Mouse (Mus musculus): Measurements from ENCODE around the gene Kif2c. TPM values are rescaled to one million over a fixed set of nuclear protein-coding genes. Genes with fewer than 3 reads are reported as not detected.
"Not testable (repeated sequence)": the region's sequence is repeated elsewhere in the genome, so short reads cannot be mapped to it uniquely, and the experiment has no call there.

Gene Kif2c
- polyA plus RNA-seq, 1 experiment from 2014 or later: 6.4 TPM

DNA sequence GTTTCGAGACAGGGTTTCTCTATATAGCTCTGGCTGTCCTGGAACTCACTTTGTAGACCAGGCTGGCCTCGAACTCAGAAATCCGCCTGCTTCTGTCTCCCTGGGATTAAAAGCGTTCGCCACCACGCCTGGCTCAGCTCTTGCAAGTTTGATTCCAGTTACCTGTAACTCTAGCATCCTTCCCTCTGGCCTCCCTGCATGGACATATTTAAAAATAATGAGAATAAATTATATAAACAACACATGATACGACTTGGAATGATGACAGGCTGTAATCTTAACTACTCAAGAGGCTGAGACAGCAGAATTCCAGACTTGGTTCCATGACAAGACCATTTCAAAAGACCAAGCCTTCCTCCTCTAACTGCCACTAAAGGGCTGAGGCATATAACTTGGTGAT lies 8.2 kb upstream of the Kif2c start:
- ATAC-seq: no peak
- Histone ChIP-seq H3K36me3 (ENCODE audit: control insufficient read depth, insufficient read depth, low read length) (no peaks in the 10 kb centered on the region), H3K9ac (ENCODE audit: low read depth, low read length) (peak overlapping the region; percentile 50; the same call in 1 of the 2 replicates)

DNA sequence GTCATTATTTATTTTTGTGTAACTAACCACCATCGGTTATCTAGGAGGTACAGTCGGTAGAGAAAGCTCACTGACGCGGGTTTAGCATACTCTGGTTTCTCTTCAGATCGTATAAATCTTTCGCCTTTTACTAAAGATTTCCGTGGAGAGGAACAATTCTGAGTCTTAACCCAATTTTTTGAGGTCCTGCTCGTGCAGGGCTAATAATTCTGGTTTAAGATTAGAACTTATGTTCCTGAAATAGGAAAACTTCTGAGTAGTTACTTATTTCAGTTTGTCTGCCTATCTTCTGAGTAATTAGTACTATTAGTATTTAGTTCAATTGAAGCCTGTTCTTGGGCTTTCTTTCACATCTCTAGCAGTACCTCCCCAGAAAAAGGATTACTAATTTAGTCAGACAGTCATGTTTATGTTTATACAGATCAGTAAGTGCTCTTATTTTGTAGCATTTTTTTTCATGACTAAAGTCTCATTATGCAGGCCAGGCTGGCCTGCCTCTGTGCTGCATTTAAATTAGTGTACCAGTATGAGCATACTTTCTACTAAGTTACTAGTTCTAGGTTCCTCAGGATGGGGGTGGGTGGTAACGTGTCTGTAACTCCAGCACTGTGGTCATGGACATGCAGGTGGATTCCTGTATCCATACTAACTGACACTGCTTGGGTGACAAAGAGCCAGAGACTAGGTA lies 7.6 kb upstream of the Kif2c start:
- ATAC-seq: peak; percentile 87
- H3K27ac ChIP-seq (ENCODE audit: low read length): peak overlapping the region; percentile 78
- 1% methylated on average over 9 of the region's 9 CpGs for WGBS
- peaks cover 6% of the 10 kb centered on the region; the same call in 1 of the 2 replicates for H3K4me1 ChIP-seq (ENCODE audit: control insufficient read depth, insufficient read depth, low read length)
- H3K9ac ChIP-seq (ENCODE audit: low read depth, low read length): peak overlapping the region; percentile 59
- H3K4me3 ChIP-seq (ENCODE audit: low read depth, low read length): peak overlapping the region; percentile 20
- peak overlapping the region; percentile 45 for H3K4me2 ChIP-seq (ENCODE audit: low read length)
- no peaks in the 10 kb centered on the region for H3K36me3 ChIP-seq (ENCODE audit: control insufficient read depth, insufficient read depth, low read length)
- H3K27me3 ChIP-seq (ENCODE audit: control insufficient read depth, insufficient read depth, low read depth, low read length): no peaks in the 10 kb centered on the region
- no peaks in the 10 kb centered on the region for H3K9me3 ChIP-seq (replicated peaks; ENCODE audit: control insufficient read depth, low read length, poor library complexity, severe bottlenecking)

More for the DNA sequence above, 8.2 kb upstream of the Kif2c start:
- WGBS: 71% methylated on average over 7 of the region's 7 CpGs
- Histone ChIP-seq H3K4me3 (ENCODE audit: low read depth, low read length) (no peak overlapping the region), H3K27ac (ENCODE audit: low read length) (no peak overlapping the region), H3K4me1 (ENCODE audit: control insufficient read depth, insufficient read depth, low read length) (peaks cover 6% of the 10 kb centered on the region; the same call in 1 of the 2 replicates), H3K4me2 (ENCODE audit: low read length) (no peak overlapping the region), H3K27me3 (ENCODE audit: control insufficient read depth, insufficient read depth, low read depth, low read length) (no peaks in the 10 kb centered on the region), H3K9me3 (replicated peaks; ENCODE audit: control insufficient read depth, low read length, poor library complexity, severe bottlenecking) (no peaks in the 10 kb centered on the region)

GRCm38 (mm10) chr4:117189382-117189855 lies 7.0 kb upstream of the Kif2c start:
- peak; percentile 65 for ATAC-seq
- peak overlapping the region; percentile 78 for H3K27ac ChIP-seq (ENCODE audit: low read length)
- H3K9me3 ChIP-seq (replicated peaks; ENCODE audit: control insufficient read depth, low read length, poor library complexity, severe bottlenecking): no peaks in the 10 kb centered on the region
- under 1% methylated on average over 16 of the region's 16 CpGs for WGBS
- peak overlapping the region; percentile 20 for H3K4me3 ChIP-seq (ENCODE audit: low read depth, low read length)
- no peaks in the 10 kb centered on the region for H3K36me3 ChIP-seq (ENCODE audit: control insufficient read depth, insufficient read depth, low read length)
- H3K27me3 ChIP-seq (ENCODE audit: control insufficient read depth, insufficient read depth, low read depth, low read length): no peaks in the 10 kb centered on the region
- H3K4me1 ChIP-seq (ENCODE audit: control insufficient read depth, insufficient read depth, low read length): peaks cover 6% of the 10 kb centered on the region; the same call in 1 of the 2 replicates
- H3K4me2 ChIP-seq (ENCODE audit: low read length): peak overlapping the region; percentile 45
- H3K9ac ChIP-seq (ENCODE audit: low read depth, low read length): peak overlapping the region; percentile 59

DNA sequence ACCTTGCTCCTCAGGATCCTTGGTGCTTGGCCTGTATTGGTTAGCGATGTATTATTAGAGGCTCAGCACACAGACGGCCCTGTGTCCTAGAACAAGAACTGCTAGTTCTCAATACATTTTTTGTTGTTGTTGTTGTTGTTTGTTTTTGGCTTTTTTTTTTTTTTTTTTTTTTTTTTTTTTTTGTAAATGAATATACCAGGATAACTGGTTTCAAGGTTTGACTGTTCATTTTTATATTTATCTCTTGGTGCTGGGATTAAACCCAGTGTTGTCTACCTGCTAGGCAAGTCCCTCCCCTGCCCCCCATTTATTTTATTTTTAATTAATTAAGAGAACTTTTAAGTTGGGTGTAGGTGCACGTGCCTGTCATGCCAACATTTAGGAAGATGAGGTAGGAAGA lies 6.5 kb upstream of the Kif2c start:
- Histone ChIP-seq H3K4me2 (ENCODE audit: low read length) (peak overlapping the region; percentile 45), H3K4me1 (ENCODE audit: control insufficient read depth, insufficient read depth, low read length) (peaks cover 6% of the 10 kb centered on the region; the same call in 1 of the 2 replicates), H3K9ac (ENCODE audit: low read depth, low read length) (no peak overlapping the region), H3K9me3 (replicated peaks; ENCODE audit: control insufficient read depth, low read length, poor library complexity, severe bottlenecking) (no peaks in the 10 kb centered on the region), H3K27me3 (ENCODE audit: control insufficient read depth, insufficient read depth, low read depth, low read length) (no peaks in the 10 kb centered on the region), H3K27ac (ENCODE audit: low read length) (0 out of 2 replicates have a peak overlapping the region, but pooled peaks have one; percentile 24), H3K4me3 (ENCODE audit: low read depth, low read length) (no peak overlapping the region), H3K36me3 (ENCODE audit: control insufficient read depth, insufficient read depth, low read length) (no peaks in the 10 kb centered on the region)
- WGBS: 52% methylated on average over 3 of the region's 3 CpGs
- no peak for ATAC-seq

- H3K4me1 ChIP-seq (ENCODE audit: control insufficient read depth, insufficient read depth, low read length); H3K9me3 ChIP-seq (replicated peaks; ENCODE audit: control insufficient read depth, low read length, poor library complexity, severe bottlenecking); H3K27me3 ChIP-seq (ENCODE audit: control insufficient read depth, insufficient read depth, low read depth, low read length); H3K36me3 ChIP-seq (ENCODE audit: control insufficient read depth, insufficient read depth, low read length): not testable (repeated sequence)
- peak overlapping the region; percentile 84 for H3K4me2 ChIP-seq (ENCODE audit: low read length)
- peak; percentile 59 for ATAC-seq
- WGBS: 15% methylated on average over 9 of the region's 9 CpGs
- peak overlapping the region; percentile 52 for H3K4me3 ChIP-seq (ENCODE audit: low read depth, low read length)
- H3K27ac ChIP-seq (ENCODE audit: low read length): peak overlapping the region; percentile 76
- H3K9ac ChIP-seq (ENCODE audit: low read depth, low read length): peak overlapping the region; percentile 71
These were observed 289 bp upstream of the Kif2c start for GRCm38 (mm10) chr4:117182759-117183096.

DNA sequence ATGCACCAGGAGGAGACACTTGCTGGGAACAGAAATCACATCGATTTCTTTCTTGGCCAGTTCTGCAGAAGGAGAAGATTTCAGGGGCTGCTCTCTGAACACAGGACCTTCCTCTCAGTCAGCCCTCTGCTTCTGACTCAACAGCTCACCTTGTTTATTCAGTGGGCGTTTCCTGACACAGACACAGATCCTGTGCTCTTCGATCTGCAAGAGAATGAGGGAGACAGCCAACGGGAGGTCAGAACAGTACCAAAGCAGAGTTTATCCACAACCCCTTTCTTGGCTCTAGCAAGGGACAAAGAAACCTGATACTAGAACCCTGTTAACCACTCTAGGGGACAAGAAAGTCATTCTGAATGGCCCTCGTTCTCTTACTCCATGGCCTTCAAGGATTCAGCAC lies 12.5 kb downstream of the Kif2c start:
- 96% methylated on average over 5 of the region's 5 CpGs for WGBS
- no peak for ATAC-seq

DNA sequence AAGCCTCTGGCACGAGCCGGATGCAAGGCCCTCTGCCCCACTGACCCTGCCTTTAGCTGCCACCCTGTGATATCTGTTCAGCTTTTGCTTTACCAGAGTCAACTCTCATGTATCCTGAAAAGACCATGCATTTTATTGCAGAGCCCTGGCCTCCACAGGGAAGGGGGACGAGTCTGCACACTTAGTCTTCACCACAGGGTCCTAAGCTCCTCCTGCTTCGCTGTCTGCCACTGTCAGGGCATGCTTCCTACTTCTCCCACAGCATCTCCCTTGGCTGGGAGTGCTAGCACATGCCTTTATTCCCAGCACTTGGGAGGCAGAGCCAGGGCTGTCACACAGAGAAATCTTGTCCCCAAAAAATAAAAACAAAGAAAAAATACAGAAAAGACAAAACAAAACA lies 21.3 kb downstream of the Kif2c start:
- no peak overlapping the region for H3K4me2 ChIP-seq (ENCODE audit: low read length)
- peak; percentile 66; the same call in 1 of the 2 replicates for ATAC-seq
- 74% methylated on average over 4 of the region's 4 CpGs for WGBS

More for the DNA sequence above, 12.5 kb downstream of the Kif2c start:
- Histone ChIP-seq H3K4me3 (ENCODE audit: low read depth, low read length) (no peak overlapping the region), H3K4me1 (ENCODE audit: control insufficient read depth, insufficient read depth, low read length) (no peaks in the 10 kb centered on the region), H3K9me3 (replicated peaks; ENCODE audit: control insufficient read depth, low read length, poor library complexity, severe bottlenecking) (no peaks in the 10 kb centered on the region), H3K36me3 (ENCODE audit: control insufficient read depth, insufficient read depth, low read length) (no peaks in the 10 kb centered on the region), H3K4me2 (ENCODE audit: low read length) (no peak overlapping the region), H3K27ac (ENCODE audit: low read length) (no peak overlapping the region), H3K27me3 (ENCODE audit: control insufficient read depth, insufficient read depth, low read depth, low read length) (no peaks in the 10 kb centered on the region), H3K9ac (ENCODE audit: low read depth, low read length) (no peak overlapping the region)

GRCm38 (mm10) chr4:117159666-117160065 lies 22.8 kb downstream of the Kif2c start:
- peaks cover 4% of the 10 kb centered on the region; the same call in 1 of the 2 replicates for H3K4me1 ChIP-seq (ENCODE audit: control insufficient read depth, insufficient read depth, low read length)
- H3K27ac ChIP-seq (ENCODE audit: low read length): no peak overlapping the region
- ATAC-seq: no peak
- H3K36me3 ChIP-seq (ENCODE audit: control insufficient read depth, insufficient read depth, low read length): no peaks in the 10 kb centered on the region
- H3K27me3 ChIP-seq (ENCODE audit: control insufficient read depth, insufficient read depth, low read depth, low read length): no peaks in the 10 kb centered on the region
- H3K9me3 ChIP-seq (replicated peaks; ENCODE audit: control insufficient read depth, low read length, poor library complexity, severe bottlenecking): no peaks in the 10 kb centered on the region
- 85% methylated on average over 10 of the region's 10 CpGs for WGBS
- no peak overlapping the region for H3K4me3 ChIP-seq (ENCODE audit: low read depth, low read length)
- H3K9ac ChIP-seq (ENCODE audit: low read depth, low read length): no peak overlapping the region
- no peak overlapping the region for H3K4me2 ChIP-seq (ENCODE audit: low read length)

More for the DNA sequence above, 21.3 kb downstream of the Kif2c start:
- no peaks in the 10 kb centered on the region for H3K36me3 ChIP-seq (ENCODE audit: control insufficient read depth, insufficient read depth, low read length)
- 0 out of 2 replicates have a peak overlapping the region, but pooled peaks have one; percentile 10 for H3K9ac ChIP-seq (ENCODE audit: low read depth, low read length)
- no peak overlapping the region for H3K4me3 ChIP-seq (ENCODE audit: low read depth, low read length)
- no peaks in the 10 kb centered on the region for H3K27me3 ChIP-seq (ENCODE audit: control insufficient read depth, insufficient read depth, low read depth, low read length)
- no peaks in the 10 kb centered on the region for H3K9me3 ChIP-seq (replicated peaks; ENCODE audit: control insufficient read depth, low read length, poor library complexity, severe bottlenecking)
- H3K4me1 ChIP-seq (ENCODE audit: control insufficient read depth, insufficient read depth, low read length): no peaks in the 10 kb centered on the region
- 0 out of 2 replicates have a peak overlapping the region, but pooled peaks have one; percentile 4 for H3K27ac ChIP-seq (ENCODE audit: low read length)

- Histone ChIP-seq H3K27ac (ENCODE audit: low read length) (peak overlapping the region; percentile 93), H3K4me2 (ENCODE audit: low read length) (peak overlapping the region; percentile 50), H3K36me3 (ENCODE audit: control insufficient read depth, insufficient read depth, low read length) (peaks cover 19% of the 10 kb centered on the region), H3K4me1 (ENCODE audit: control insufficient read depth, insufficient read depth, low read length) (peaks cover 12% of the 10 kb centered on the region), H3K4me3 (ENCODE audit: low read depth, low read length) (peak overlapping the region; percentile 94), H3K9me3 (replicated peaks; ENCODE audit: control insufficient read depth, low read length, poor library complexity, severe bottlenecking) (no peaks in the 10 kb centered on the region), H3K27me3 (ENCODE audit: control insufficient read depth, insufficient read depth, low read depth, low read length) (no peaks in the 10 kb centered on the region), H3K9ac (ENCODE audit: low read depth, low read length) (peak overlapping the region; percentile 63)
- ATAC-seq: peak; percentile 4; the same call in 1 of the 2 replicates
- 26% methylated on average over 6 of the region's 6 CpGs for WGBS
These were observed 26.1 kb downstream of the Kif2c start for GRCm38 (mm10) chr4:117156372-117156771.
